In genomic region chr1:40224539-40225284, GRCm38 (mm10) we compare ENCODE assay signal across 8 mouse cellular contexts. TPM values are rescaled to one million over a fixed set of nuclear protein-coding genes. Genes with fewer than 3 reads are reported as not detected.
A peak's percentile ranks its signal among the peaks of the same experiment; 100 is the strongest.
DNase-seq lines count a peak whose midpoint lies in the region.

Gene Il1r1, plus strand, starts transcription at chr1:40225080.

- peak; percentile 3 to 16 for DNase-seq in cerebellum, postnatal 14 days
- DNase-seq in cerebellum, adult 8-10 months, result no peak
- DNase-seq in adrenal gland, adult 2 months, result peak; percentile 88
- DNase-seq in gonadal fat pad, adult 2 months (ENCODE audit: low read depth), result peak; percentile 34
- peak; percentile 80 for DNase-seq in kidney, adult 9 months
- DNase-seq in lung, postnatal 10 days, result peak; percentile 92
- DNase-seq in urinary bladder, adult 18-20 months (ENCODE audit: low spot score in 2 of 2), result peak; percentile 45 to 79
- DNase-seq in layer of hippocampus, postnatal 14 days (ENCODE audit: low spot score in 2 of 2), result no peak

RNA-seq across cellular contexts. Expression of gene Il1r1, which starts in this region (rescaled TPM):
- 1 to 10 TPM; 3.3 to 3.7 TPM for total RNA-seq in adrenal gland, adult 2 months (2021)
- polyA plus RNA-seq in adrenal gland, adult 2 months (2012; rRNA removed), result 1.0 and 1.5 TPM in 2 replicates
- 7.1 and 9.0 TPM in 2 replicates for polyA plus RNA-seq in gonadal fat pad, adult 2 months (2012; rRNA removed)
- total RNA-seq in layer of hippocampus, postnatal 14 days (2021), result 1 to 10 TPM; 5.3 to 5.8 TPM

Comparison
In these comparisons a context has a peak if more than half of its experiments do, and no peak if none do; other contexts are left out.
1. DNase-seq: peak in cerebellum, postnatal 14 days (2 of 2), adrenal gland, adult 2 months (single experiment), gonadal fat pad, adult 2 months (single experiment), kidney, adult 9 months (single experiment), lung, postnatal 10 days (single experiment) and urinary bladder, adult 18-20 months (2 of 2); none in cerebellum, adult 8-10 months (single experiment) and layer of hippocampus, postnatal 14 days (0 of 2).